Comparison of ENCODE assay signal across 10 mouse cellular contexts in genomic region chr17:47542061-47542460, GRCm38 (mm10). TPM values are rescaled to one million over a fixed set of nuclear protein-coding genes. Genes with fewer than 3 reads are reported as not detected.
A peak's percentile ranks its signal among the peaks of the same experiment; 100 is the strongest.
DNase-seq lines count a peak whose midpoint lies in the region; ATAC-seq and TF ChIP-seq lines count a peak whose summit lies in the region.
"Had no signal": no experiment of that assay in that cellular context is flagged by ENCODE, and none has a peak within 500 bp of the region (broad histone marks: within the 10 kb centered on the region; RNA-seq: fewer than 3 reads in every experiment).

No protein-coding gene starts in this region.

- TF ChIP-seq EP300 in CH12.LX (IDR thresholded peaks at IDR 0.05; ENCODE audit: low read length), result no peak

- no peak for TF ChIP-seq POLR2A in CH12.LX (IDR thresholded peaks at IDR 0.05; ENCODE audit: low read depth, low read length)

- H3K79me2 ChIP-seq in CH12.LX (replicated peaks; ENCODE audit: control insufficient read depth, extremely low read depth, insufficient read depth, poor library complexity, severe bottlenecking), result no peaks in the 10 kb centered on the region; the same call in 1 of the 2 replicates

- no peak overlapping the region for H3K4me3 ChIP-seq in CH12.LX (replicated peaks in 1 of 3; ENCODE audit: low read depth in 2 of 3, low read length in 2 of 3, poor library complexity in 1 of 3)
- H3K4me3 ChIP-seq: stomach, embryonic 15.5 days had no signal

- dilution Hi-C loops in CH12.LX (cut with MboI; ENCODE audit: extremely low pct_ligation_motif_present, extremely low pct_unique_long_range_greater_than_20kb, low sequenced_read_pairs), result no loop called here

- in situ Hi-C loops in CH12.LX (cut with MboI; ENCODE audit: low pct_ligation_motif_present, low pct_unique_long_range_greater_than_20kb, low sequenced_read_pairs), result no loop called here

- H3K27ac ChIP-seq in CH12.LX (ENCODE audit: insufficient read depth, low read depth), result no peak overlapping the region
- H3K27ac ChIP-seq: macrophage; stomach, embryonic 15.5 days had no signal

- no peak overlapping the region for H3K4me2 ChIP-seq in CH12.LX (ENCODE audit: insufficient read depth, low read depth, poor library complexity, severe bottlenecking)
- H3K4me2 ChIP-seq: stomach, embryonic 15.5 days had no signal

- DNase-seq in 416B (ENCODE audit: low read depth), result peak; percentile 86
- peak; percentile 21 for DNase-seq in CH12.LX (ENCODE audit: extremely low read depth)
- no peak for DNase-seq in urinary bladder, postnatal 25 days (ENCODE audit: low spot score)
- DNase-seq in cerebellum, postnatal 25 days, result no peak
- no peak for DNase-seq in c-Kit-positive CD71-positive TER-119-positive erythroid progenitor cells, embryonic 14.5 days (ENCODE audit: low spot score)
- DNase-seq: kidney, postnatal 4 days had no signal

- H3K9ac ChIP-seq in CH12.LX (ENCODE audit: insufficient read depth, low read depth), result no peak overlapping the region
- H3K9ac ChIP-seq: stomach, embryonic 15.5 days had no signal

- H3K4me1 ChIP-seq in CH12.LX (ENCODE audit: control insufficient read depth in 1 of 2, insufficient read depth in 2 of 2), result peaks cover 2 to 19% of the 10 kb centered on the region in 2 experiments; a peak in 2 of 4 replicates

- TF ChIP-seq RAD21 in CH12.LX (IDR thresholded peaks at IDR 0.05; ENCODE audit: low read depth, low read length), result no peak

- no peak for TF ChIP-seq CTCF in CH12.LX (conservative IDR thresholded peaks at IDR 0.05 in 1 of 2, IDR thresholded peaks at IDR 0.05 in 1 of 2; ENCODE audit: low read depth in 2 of 2, low read length in 2 of 2)

- H3K27me3 ChIP-seq in CH12.LX (replicated peaks), result no peaks in the 10 kb centered on the region
- H3K27me3 ChIP-seq: stomach, embryonic 15.5 days had no signal

- H3K36me3 ChIP-seq in CH12.LX (replicated peaks in 1 of 2; ENCODE audit: control insufficient read depth in 1 of 2, insufficient read depth in 1 of 2, low read length in 1 of 2), result no peaks in the 10 kb centered on the region
- H3K36me3 ChIP-seq: stomach, embryonic 15.5 days had no signal

- no peaks in the 10 kb centered on the region for H3K9me3 ChIP-seq in CH12.LX (replicated peaks; ENCODE audit: low read length)
- H3K9me3 ChIP-seq: stomach, embryonic 15.5 days had no signal

- 0 out of 2 replicates have a peak, but pooled peaks have one; percentile 39 for ATAC-seq in erythroid progenitor cell, adult 5-6 weeks (replicated peaks; ENCODE audit: low FRiP score, poor library complexity, severe bottlenecking)
- peak; percentile 95 for ATAC-seq in megakaryocyte progenitor cell, adult 5-6 weeks (replicated peaks; ENCODE audit: poor library complexity)

TF ChIP-seq in CH12.LX, 34 proteins besides CTCF, POLR2A, EP300 and RAD21:
- TF ChIP-seq ETS1 (conservative IDR thresholded peaks at IDR 0.05; ENCODE audit: low read depth, low read length) (peak; percentile 31), UBTF (IDR thresholded peaks at IDR 0.05; ENCODE audit: low read depth, low read length) (no peak), CHD1 (IDR thresholded peaks at IDR 0.05; ENCODE audit: low read depth, low read length) (no peak), GABPA (IDR thresholded peaks at IDR 0.05; ENCODE audit: insufficient replicate concordance, low read depth, low read length) (no peak), SIN3A (IDR thresholded peaks at IDR 0.05; ENCODE audit: low read length) (no peak), MEF2A (IDR thresholded peaks at IDR 0.05; ENCODE audit: borderline replicate concordance, low read depth, low read length) (no peak)

RNA-seq across cellular contexts. Expression of gene Ccnd3, which starts 37.2 kb away (rescaled TPM):
- total RNA-seq in CH12.LX (2012; rRNA removed) (48.2 and 48.7 TPM in 2 replicates), CH12.LX (2014; rRNA removed) (30.1 and 30.6 TPM in 2 replicates)
- polyA plus RNA-seq in CH12.LX (2012; ENCODE audit: insufficient read length, low read depth), result 102 and 121 TPM in 2 replicates
- total RNA-seq in erythroid progenitor cell, adult 5-6 weeks (2015; ENCODE audit: low replicate concordance), result 360 and 366 TPM in 2 replicates
- 181 and 222 TPM in 2 replicates for total RNA-seq in erythroid progenitor cell, adult 5-6 weeks (2017; ENCODE audit: low replicate concordance)
- total RNA-seq in megakaryocyte progenitor cell, adult 5-6 weeks (2015), result 95.3 and 100 TPM in 2 replicates
- 51.4 and 53.8 TPM in 2 replicates for total RNA-seq in megakaryocyte progenitor cell, adult 5-6 weeks (2017)

RNA-seq across cellular contexts. Expression of gene Taf8, which starts 40.0 kb away (rescaled TPM):
- total RNA-seq in CH12.LX (2012; rRNA removed) (15.4 and 16.9 TPM in 2 replicates), CH12.LX (2014; rRNA removed) (13.8 and 18.0 TPM in 2 replicates)
- polyA plus RNA-seq in CH12.LX (2012; ENCODE audit: insufficient read length, low read depth), result 16.5 and 17.0 TPM in 2 replicates
- total RNA-seq in erythroid progenitor cell, adult 5-6 weeks (2015; ENCODE audit: low replicate concordance), result 35.6 and 71.4 TPM in 2 replicates
- 54.4 and 71.9 TPM in 2 replicates for total RNA-seq in erythroid progenitor cell, adult 5-6 weeks (2017; ENCODE audit: low replicate concordance)
- 14.7 and 19.1 TPM in 2 replicates for total RNA-seq in megakaryocyte progenitor cell, adult 5-6 weeks (2015)
- 32.1 and 33.4 TPM in 2 replicates for total RNA-seq in megakaryocyte progenitor cell, adult 5-6 weeks (2017)

Comparison
In these comparisons a context has a peak if more than half of its experiments do, and no peak if none do; other contexts are left out.
1. DNase-seq: peak in 416B (single experiment) and CH12.LX (single experiment); none in urinary bladder, postnatal 25 days (single experiment), cerebellum, postnatal 25 days (0 of 2) and c-Kit-positive CD71-positive TER-119-positive erythroid progenitor cells, embryonic 14.5 days (single experiment).